Mouse (Mus musculus) embryo, embryonic 10.5 days (tissue): ENCODE measurements around the gene C130074G19Rik.

Source experiments
- DNase-seq: peaks from one replicate; pipeline ENCODE4 v3.0.0-alpha.2; 2015; ENCODE audit warnings: low spot score

Gene C130074G19Rik

DNA sequence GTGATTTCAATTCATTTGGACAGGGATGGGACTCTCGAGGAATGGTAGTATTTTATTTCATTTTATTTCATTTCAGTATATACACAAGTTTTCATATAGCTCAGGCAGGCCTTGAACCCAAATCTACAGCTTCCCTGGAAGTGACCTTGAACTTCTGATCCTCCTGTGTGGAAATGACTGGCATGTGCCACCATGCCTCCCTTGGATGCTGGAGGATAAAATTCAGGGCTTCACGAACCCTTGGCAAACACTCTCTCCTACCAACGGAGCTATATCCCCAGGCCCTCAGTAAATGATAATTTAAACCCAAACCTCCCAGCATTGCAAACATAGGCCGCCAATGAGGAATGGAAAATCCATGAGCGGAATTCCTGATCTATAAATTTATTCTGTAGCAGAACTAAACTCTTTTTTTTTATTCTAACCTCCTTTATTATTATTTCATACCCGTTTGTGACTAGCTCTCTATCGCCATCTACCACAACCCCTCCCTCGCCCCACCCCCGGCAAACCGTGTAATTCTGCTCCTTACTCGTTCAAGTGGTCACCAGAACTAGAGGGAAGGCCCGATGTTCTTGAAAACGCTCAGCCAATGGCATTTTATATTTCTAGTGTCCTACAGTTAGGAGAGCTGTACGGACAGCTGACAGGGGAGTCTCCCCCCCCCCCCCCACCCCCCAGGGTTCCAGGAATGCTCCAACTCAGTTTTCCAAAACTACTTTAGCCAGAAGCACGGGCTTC lies 38.5 kb downstream of the C130074G19Rik start:
- no peak for DNase-seq

- DNase-seq: no peak
Measured at GRCm38 (mm10) chr1:184837649-184838048, 45.4 kb downstream of the C130074G19Rik start.

- no peak for DNase-seq
Measured at GRCm38 (mm10) chr1:184836350-184836749, 46.7 kb downstream of the C130074G19Rik start.

DNA sequence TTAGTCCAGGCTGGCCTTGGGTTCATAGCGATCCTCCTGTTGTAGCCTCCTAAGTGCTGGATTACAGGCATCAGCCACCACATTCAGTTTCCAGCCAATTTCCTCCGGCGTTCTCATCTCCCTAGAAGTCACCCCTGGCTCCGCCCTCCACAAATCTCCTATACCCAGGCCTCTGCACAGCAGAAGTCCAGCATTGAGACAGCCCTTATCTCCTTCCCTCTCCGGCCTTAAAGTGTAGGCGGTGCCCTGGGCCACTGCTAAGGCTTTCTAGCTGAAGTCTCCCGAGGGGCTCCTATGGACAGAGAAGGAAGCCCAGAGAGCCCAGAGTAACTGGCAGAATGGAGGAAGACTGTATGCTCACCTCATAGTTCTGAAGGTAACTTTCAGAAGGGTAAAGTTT lies 49.5 kb downstream of the C130074G19Rik start:
- DNase-seq: no peak

- no peak for DNase-seq
Measured at GRCm38 (mm10) chr1:184832211-184832610, 50.8 kb downstream of the C130074G19Rik start.

GRCm38 (mm10) chr1:184829897-184830296 lies 53.1 kb downstream of the C130074G19Rik start:
- no peak for DNase-seq

DNA sequence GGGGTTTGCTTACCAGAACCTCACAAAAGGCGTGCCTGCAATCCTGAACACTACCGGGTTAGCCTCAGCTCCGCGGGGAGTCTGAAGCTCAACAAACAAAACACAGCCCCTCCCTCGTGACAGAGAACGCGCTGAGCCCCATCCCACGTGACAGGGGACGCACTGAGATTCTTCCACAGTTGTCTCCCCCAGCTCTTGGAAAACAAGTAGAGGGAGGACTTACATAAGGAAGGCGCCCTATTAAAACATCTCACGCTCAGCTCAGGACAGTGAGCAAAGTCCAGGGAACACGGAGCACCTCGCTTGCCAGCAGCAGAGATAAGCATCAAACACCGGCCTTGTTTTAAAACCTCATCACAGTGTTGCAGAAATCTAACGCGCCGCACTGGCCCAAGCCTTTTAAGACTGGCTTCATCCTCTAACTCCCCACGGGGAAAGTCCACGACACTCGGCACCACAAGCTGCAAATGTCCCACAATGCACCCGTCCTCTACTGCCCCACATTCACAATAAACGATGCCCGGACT lies 55.8 kb downstream of the C130074G19Rik start:
- DNase-seq: peak; percentile 21

- DNase-seq: peak; percentile 88
Measured at GRCm38 (mm10) chr1:184825093-184825492, 57.9 kb downstream of the C130074G19Rik start.

DNA sequence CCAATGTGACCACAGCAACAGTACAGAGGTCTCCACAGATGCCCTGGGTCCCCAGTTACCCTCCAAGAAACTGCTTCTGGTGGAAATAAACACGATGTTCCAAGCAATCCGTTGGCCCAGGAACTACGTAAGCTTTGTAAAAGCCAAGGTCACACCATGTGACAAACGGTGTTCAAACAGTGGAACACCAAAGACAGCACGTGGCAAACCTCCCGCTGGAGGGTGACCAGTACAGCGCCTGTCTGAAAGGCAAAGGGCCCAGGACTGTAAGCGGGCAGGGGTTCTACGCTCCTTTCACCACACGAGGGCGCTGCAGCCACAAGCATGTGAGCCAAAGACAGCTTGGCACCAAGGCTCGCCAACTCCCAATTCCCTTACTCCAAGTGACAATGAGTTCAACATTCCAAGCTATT lies 58.6 kb downstream of the C130074G19Rik start:
- DNase-seq: peak; percentile 96

GRCm38 (mm10) chr1:184822678-184823077 lies 60.3 kb downstream of the C130074G19Rik start:
- DNase-seq: peak; percentile 59
